Mouse (Mus musculus) CH12.LX (cell line): ENCODE measurements around the gene Abi3bp. TPM values are rescaled to one million over a fixed set of nuclear protein-coding genes. Genes with fewer than 3 reads are reported as not detected.

Experiments used
- DNase-seq: peaks from one replicate; pipeline ENCODE4 v3.0.0-alpha.2; 2013; ENCODE audit errors: extremely low read depth
- H3K27ac ChIP-seq: 2 replicates; pipeline ENCODE4 v1.5.1; 2012; ENCODE audit warnings: low read depth, mild to moderate bottlenecking, control low read depth, moderate library complexity; ENCODE audit not compliant: insufficient read depth
- H3K27me3 ChIP-seq: replicated peaks from 2 replicates; pipeline ENCODE3; 2012; ENCODE audit warnings: inconsistent platforms
- H3K36me3 ChIP-seq, 2 experiments: replicated peaks in 1 of 2; 2 replicates each; pipeline versions ENCODE3 to v1.6.1; 2012; ENCODE audit warnings: inconsistent platforms in 1 of 2, low read length in 1 of 2, mild to moderate bottlenecking in 1 of 2, mixed read lengths in 1 of 2, moderate library complexity in 1 of 2; ENCODE audit not compliant: control insufficient read depth in 1 of 2, insufficient read depth in 1 of 2
- H3K4me1 ChIP-seq, 2 experiments: 2 replicates each; pipeline ENCODE4 v1.6.1; 2012; ENCODE audit warnings: inconsistent platforms in 1 of 2, moderate library complexity in 1 of 2; ENCODE audit not compliant: insufficient read depth in 2 of 2, control insufficient read depth in 1 of 2
- H3K4me2 ChIP-seq: 2 replicates; pipeline ENCODE4 v1.6.1; 2012; ENCODE audit warnings: low read depth, mild to moderate bottlenecking, control low read depth; ENCODE audit not compliant: poor library complexity, insufficient read depth, severe bottlenecking
- H3K4me3 ChIP-seq, 3 experiments: fragments of 150-350 bp in 1 of 3; sonication (generic) in 1 of 3; replicated peaks in 1 of 3; 2 replicates each; pipeline versions ENCODE3 to v1.5.1; 2011 to 2012; ENCODE audit warnings: low read depth in 2 of 3, low read length in 2 of 3, mild to moderate bottlenecking in 2 of 3, moderate library complexity in 2 of 3, control low read depth in 1 of 3, improper control_type of control experiment in 1 of 3, inconsistent platforms in 1 of 3, mixed read lengths in 1 of 3; ENCODE audit not compliant: poor library complexity in 1 of 3
- H3K79me2 ChIP-seq: replicated peaks from 2 replicates; pipeline ENCODE4 v1.6.1; 2012; ENCODE audit warnings: mild to moderate bottlenecking, moderate library complexity; ENCODE audit not compliant: control insufficient read depth, poor library complexity, insufficient read depth, severe bottlenecking; ENCODE audit errors: extremely low read depth
- H3K9ac ChIP-seq: 2 replicates; pipeline ENCODE4 v1.6.1; 2012; ENCODE audit warnings: low read depth, mild to moderate bottlenecking, control low read depth, moderate library complexity; ENCODE audit not compliant: insufficient read depth
- H3K9me3 ChIP-seq: replicated peaks from 2 replicates; pipeline ENCODE3; 2012; ENCODE audit warnings: low read length, inconsistent platforms, mixed read lengths
- CHD2 ChIP-seq: IDR thresholded peaks from 2 replicates; pipeline ENCODE4 v1.6.1; 2011; ENCODE audit warnings: low read length, improper control_type of control experiment
- ELF1 ChIP-seq: IDR thresholded peaks from 2 replicates; pipeline ENCODE4 v1.6.1; 2014; ENCODE audit warnings: low read depth, mild to moderate bottlenecking, inconsistent platforms, low read length, improper control_type of control experiment
- EP300 ChIP-seq: IDR thresholded peaks from 2 replicates; pipeline ENCODE4 v1.6.1; 2011; ENCODE audit warnings: low read length, improper control_type of control experiment
- ETS1 ChIP-seq: conservative IDR thresholded peaks from 2 replicates; pipeline ENCODE4 v1.6.1; 2012; ENCODE audit warnings: low read depth, mild to moderate bottlenecking, inconsistent platforms, low read length, improper control_type of control experiment, moderate library complexity
- GABPA ChIP-seq: IDR thresholded peaks from 2 replicates; pipeline ENCODE4 v1.6.1; 2012; ENCODE audit warnings: low read depth, low read length, improper control_type of control experiment, inconsistent platforms; ENCODE audit not compliant: insufficient replicate concordance
- HCFC1 ChIP-seq: IDR thresholded peaks from 2 replicates; pipeline ENCODE4 v1.6.1; 2012; ENCODE audit warnings: low read depth, mild to moderate bottlenecking, inconsistent platforms, low read length, improper control_type of control experiment
- JUND ChIP-seq: conservative IDR thresholded peaks from 2 replicates; pipeline ENCODE4 v1.6.1; 2011; ENCODE audit warnings: low read depth, low read length, improper control_type of control experiment
- KAT2A ChIP-seq: IDR thresholded peaks from 2 replicates; pipeline ENCODE4 v1.6.1; 2012; ENCODE audit warnings: low read length, improper control_type of control experiment, inconsistent platforms; ENCODE audit not compliant: insufficient replicate concordance
- MAX ChIP-seq: IDR thresholded peaks from 2 replicates; pipeline ENCODE4 v1.6.1; 2011; ENCODE audit warnings: low read length, improper control_type of control experiment
- MXI1 ChIP-seq: IDR thresholded peaks from 2 replicates; pipeline ENCODE4 v1.6.1; 2011; ENCODE audit warnings: mild to moderate bottlenecking, low read depth, low read length, improper control_type of control experiment
- NELFE ChIP-seq: IDR thresholded peaks from 2 replicates; pipeline ENCODE4 v1.6.1; 2011; ENCODE audit warnings: low read depth, low read length, improper control_type of control experiment
- NRF1 ChIP-seq: IDR thresholded peaks from 2 replicates; pipeline ENCODE4 v1.6.1; 2014; ENCODE audit warnings: low read depth, mild to moderate bottlenecking, inconsistent platforms, low read length, improper control_type of control experiment, moderate library complexity
- POLR2A ChIP-seq: IDR thresholded peaks from 2 replicates; pipeline ENCODE4 v1.6.1; 2011; ENCODE audit warnings: low read depth, mild to moderate bottlenecking, improper control_type of control experiment, low read length
- POLR2AphosphoS2 ChIP-seq: IDR thresholded peaks from 2 replicates; pipeline ENCODE4 v1.6.1; 2011; ENCODE audit warnings: low read depth, low read length, improper control_type of control experiment
- TBP ChIP-seq: conservative IDR thresholded peaks from 2 replicates; pipeline ENCODE4 v1.6.1; 2011; ENCODE audit warnings: low read depth, low read length, improper control_type of control experiment
- UBTF ChIP-seq: IDR thresholded peaks from 2 replicates; pipeline ENCODE4 v1.6.1; 2012; ENCODE audit warnings: low read depth, mild to moderate bottlenecking, inconsistent platforms, low read length, improper control_type of control experiment, moderate library complexity
- USF1 ChIP-seq: IDR thresholded peaks from 2 replicates; pipeline ENCODE4 v1.6.1; 2014; ENCODE audit warnings: low read depth, mild to moderate bottlenecking, inconsistent platforms, low read length, improper control_type of control experiment
- ZC3H11A ChIP-seq: IDR thresholded peaks from 2 replicates; pipeline ENCODE4 v1.6.1; 2012; ENCODE audit warnings: low read depth, mild to moderate bottlenecking, inconsistent platforms, low read length, improper control_type of control experiment
- ZKSCAN1 ChIP-seq: IDR thresholded peaks from 2 replicates; pipeline ENCODE4 v1.6.1; 2012; ENCODE audit warnings: low read depth, inconsistent platforms, low read length, improper control_type of control experiment, borderline replicate concordance
- ZMIZ1 ChIP-seq: IDR thresholded peaks from 2 replicates; pipeline ENCODE4 v1.6.1; 2012; ENCODE audit warnings: low read depth, mild to moderate bottlenecking, inconsistent platforms, low read length, improper control_type of control experiment
- dilution Hi-C: fragments of 300-500 bp; cut with MboI; formaldehyde crosslinking; loops from 2 replicates; pipeline ENCODE4 v1.14.3; 2020; ENCODE audit warnings: low sequenced_read_pairs; ENCODE audit not compliant: extremely low pct_unique_long_range_greater_than_20kb, extremely low pct_ligation_motif_present
- in situ Hi-C: fragments of 300-500 bp; cut with MboI; formaldehyde crosslinking; loops from 3 replicates; pipeline ENCODE4 v1.14.3; 2019; ENCODE audit warnings: low sequenced_read_pairs, low pct_ligation_motif_present, low pct_unique_long_range_greater_than_20kb, mixed read lengths
- polyA plus RNA-seq: library from polyadenylated mRNA; unstranded; fragments of >175 nt; gene quantifications from 2 replicates; pipeline ENCODE4 v1.2.1, GENCODE M21; 2012; ENCODE audit warnings: low read depth; ENCODE audit not compliant: insufficient read length
- total RNA-seq, 2 experiments: library from RNA; depleted of rRNA; stranded (reverse); fragments of 300-350 nt in 1 of 2; fragments of >200 nt in 1 of 2; gene quantifications; 2 replicates each; pipeline ENCODE4 v1.2.3; 2012 to 2014

The Abi3bp gene
- total and polyA plus RNA-seq, 3 experiments, result 0.13 TPM; not detected in 2

GRCm38 (mm10) chr16:56458052-56458754, 19.5 kb upstream of the Abi3bp start:
- dilution Hi-C loops, result no loop called here
- no peaks in the 10 kb centered on the region for H3K4me1 ChIP-seq

DNA sequence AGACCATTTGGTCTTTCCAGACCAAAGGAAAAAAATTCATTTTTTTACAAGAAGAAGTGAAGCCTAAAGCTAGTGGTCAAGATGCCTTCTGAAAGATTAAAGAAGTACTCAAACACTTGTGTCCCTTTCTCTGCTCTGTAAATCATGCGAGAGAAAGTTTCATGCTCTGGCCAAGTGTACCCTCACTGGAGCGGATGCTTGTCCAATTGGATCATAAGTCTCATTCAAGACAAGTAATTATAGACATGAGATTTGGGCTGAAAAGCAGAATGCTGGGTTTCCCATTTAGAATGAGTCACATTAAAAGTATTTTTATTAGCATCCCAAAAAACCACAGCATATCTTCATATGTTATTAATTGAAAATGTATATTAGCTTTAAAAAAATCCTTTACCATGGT, 4.5 kb upstream of the Abi3bp start:
- TF ChIP-seq ELF1 (no peak), ETS1 (no peak), GABPA (no peak), MAX (no peak)
- Histone ChIP-seq H3K27me3 (no peaks in the 10 kb centered on the region), H3K9me3 (no peaks in the 10 kb centered on the region), H3K4me2 (no peak overlapping the region), H3K79me2 (no peaks in the 10 kb centered on the region), H3K4me3 (no peak overlapping the region), H3K27ac (no peak overlapping the region), H3K36me3 (no peaks in the 10 kb centered on the region), H3K4me1 (peaks cover 0 to 2% of the 10 kb centered on the region in 2 experiments; a peak in 1 of 4 replicates), H3K9ac (no peak overlapping the region)
- DNase-seq, result no peak
- dilution Hi-C loops, result no loop called here
- in situ Hi-C loops, result no loop called here

More at GRCm38 (mm10) chr16:56458052-56458754, 19.5 kb upstream of the Abi3bp start:
- no peaks in the 10 kb centered on the region for H3K79me2 ChIP-seq
- no peak for DNase-seq
- H3K27ac ChIP-seq, result no peak overlapping the region
- no peaks in the 10 kb centered on the region for H3K27me3 ChIP-seq
- TF ChIP-seq NELFE (no peak), ZC3H11A (no peak), MXI1 (no peak), NRF1 (no peak), ZMIZ1 (no peak), ELF1 (no peak), EP300 (no peak), KAT2A (no peak), TBP (no peak), JUND (no peak), MAX (no peak), UBTF (no peak), ZKSCAN1 (no peak), POLR2AphosphoS2 (no peak), POLR2A (no peak), CHD2 (no peak), USF1 (no peak), HCFC1 (no peak)
- H3K9ac ChIP-seq, result no peak overlapping the region
- no peaks in the 10 kb centered on the region for H3K36me3 ChIP-seq
- H3K4me3 ChIP-seq, result no peak overlapping the region
- in situ Hi-C loops, result no loop called here
- H3K9me3 ChIP-seq, result no peaks in the 10 kb centered on the region
- no peak overlapping the region for H3K4me2 ChIP-seq
